Mouse (Mus musculus) intestine, embryonic 14.5 days (tissue): Measurements from ENCODE around the gene Rabggta. TPM values are rescaled to one million over a fixed set of nuclear protein-coding genes. Genes with fewer than 3 reads are reported as not detected.
A peak's percentile ranks its signal among the peaks of the same experiment; 100 is the strongest.

Experiments used
- ATAC-seq: fragments of 200-750 bp; cut with Nextera tagmentation; replicated peaks from 2 replicates; pipeline ENCODE4 v1.8.0; 2017; ENCODE audit warnings: low read depth, moderate number of reproducible peaks, moderate TSS enrichment, moderate library complexity; ENCODE audit not compliant: low FRiP score, low TSS enrichment
- DNase-seq: peaks from one replicate; pipeline ENCODE4 v3.0.0-alpha.2; 2018; ENCODE audit warnings: low spot score
- H3K27ac ChIP-seq: fragments of 300-500 bp; sonication (generic); 2 replicates; pipeline ENCODE4 v1.5.1; 2014; ENCODE audit warnings: low read depth, mild to moderate bottlenecking, control low read depth
- H3K27me3 ChIP-seq: fragments of 300-500 bp; sonication (generic); replicated peaks from 2 replicates; pipeline ENCODE4 v1.6.1; 2014; ENCODE audit warnings: low read length, control low read depth; ENCODE audit not compliant: control insufficient read depth, insufficient read depth
- H3K36me3 ChIP-seq: fragments of 300-500 bp; sonication (generic); 2 replicates; pipeline ENCODE4 v1.6.1; 2014; ENCODE audit warnings: low read length, control low read depth; ENCODE audit not compliant: control insufficient read depth, insufficient read depth
- H3K4me1 ChIP-seq: fragments of 300-500 bp; sonication (generic); replicated peaks from 2 replicates; pipeline ENCODE4 v1.6.1; 2014; ENCODE audit warnings: low read length, control low read depth, mixed read lengths; ENCODE audit not compliant: control insufficient read depth, insufficient read depth
- H3K4me2 ChIP-seq: fragments of 300-500 bp; sonication (generic); 2 replicates; pipeline ENCODE4 v1.6.1; 2014; ENCODE audit warnings: low read length
- H3K4me3 ChIP-seq: fragments of 300-500 bp; sonication (generic); 2 replicates; pipeline ENCODE4 v1.5.1; 2014; ENCODE audit warnings: low read depth, low read length, control low read depth, mixed read lengths
- H3K9ac ChIP-seq: fragments of 300-500 bp; sonication (generic); 2 replicates; pipeline ENCODE4 v1.6.1; 2014; ENCODE audit warnings: mild to moderate bottlenecking, low read length
- H3K9me3 ChIP-seq: fragments of 300-500 bp; sonication (generic); 2 replicates; pipeline ENCODE4 v1.6.1; 2016; ENCODE audit warnings: low read length, control low read depth; ENCODE audit not compliant: control insufficient read depth
- WGBS: fragments of 180-500 bp; shearing (Covaris S2); extraction: QIAGEN DNeasy Blood & Tissue Kit; methylation state at CpG from one replicate; pipeline ENCODE4 v1.1.7; 2014; 5-methylcytosine and 5-hydroxymethylcytosine counted together
- polyA plus RNA-seq: library from polyadenylated mRNA; unstranded; fragments of >200 nt; fragmentation: Nextera tagmentation; extraction: Ambion mirVana; gene quantifications from 2 replicates; pipeline ENCODE4 v1.2.1, GENCODE M21; 2014

Gene Rabggta
- polyA plus RNA-seq, 1 experiment from 2014 or later = 32.7 TPM

DNA sequence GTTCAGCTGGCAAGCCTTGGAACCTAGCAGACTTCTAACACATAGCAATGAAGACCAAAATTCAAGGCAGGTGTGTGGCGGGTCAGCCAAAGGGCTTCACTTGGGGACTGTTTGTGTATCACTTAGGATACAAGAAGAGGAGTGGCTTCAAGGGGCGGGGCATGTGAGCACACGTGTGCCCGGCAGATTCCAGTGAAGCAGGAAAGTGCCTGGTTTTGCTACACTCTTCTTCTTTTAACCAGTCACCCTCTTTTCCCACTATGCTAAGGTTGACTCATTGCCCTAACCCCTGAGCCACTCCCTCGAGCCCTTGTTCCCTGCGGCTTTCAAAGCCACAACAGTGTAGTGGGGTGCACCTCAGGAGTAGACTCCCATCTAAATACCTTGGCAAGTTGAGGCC is 7.2 kb downstream of the Rabggta start:
- H3K9ac ChIP-seq = no peak overlapping the region
- DNase-seq = no peak
- no peak overlapping the region for H3K4me3 ChIP-seq
- peaks cover 9% of the 10 kb centered on the region; the same call in 1 of the 2 replicates for H3K4me1 ChIP-seq
- no peak overlapping the region for H3K27ac ChIP-seq
- 35% methylated on average over 6 of the region's 6 CpGs for WGBS
- peaks cover 8% of the 10 kb centered on the region; the same call in 1 of the 2 replicates for H3K27me3 ChIP-seq
- peaks cover 36% of the 10 kb centered on the region for H3K36me3 ChIP-seq
- H3K4me2 ChIP-seq = no peak overlapping the region
- no peaks in the 10 kb centered on the region for H3K9me3 ChIP-seq
- ATAC-seq = 0 out of 2 replicates have a peak, but pooled peaks have one; percentile 6

DNA sequence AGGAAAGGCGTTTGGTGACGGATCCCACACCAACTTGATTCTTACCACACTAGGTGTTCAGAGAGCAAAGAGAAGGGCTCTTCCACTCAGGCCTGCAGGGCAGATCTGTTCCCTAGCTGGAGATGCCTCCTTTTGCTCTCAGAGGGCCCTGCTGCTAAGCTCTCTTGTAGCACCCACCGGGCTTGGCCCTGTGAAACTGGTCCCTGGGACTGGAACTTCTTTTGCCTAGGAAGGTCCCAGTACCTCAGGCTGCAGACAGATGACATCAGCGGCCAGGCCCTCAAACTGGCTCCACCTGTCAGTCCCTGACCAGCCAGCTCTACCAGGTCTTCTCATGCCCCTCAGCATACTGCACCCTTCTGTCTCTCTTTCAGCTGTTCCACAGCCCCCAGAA is 8.3 kb downstream of the Rabggta start, which contains the start of gene Tgm1:
Tgm1 (minus strand) TSS at position 198 of the 394 bp plus-strand sequence.
- Histone ChIP-seq H3K4me2 (peak within 1 kb of the TSS; percentile 48), H3K4me1 (peaks cover 9% of the 10 kb centered on the region; the same call in 1 of the 2 replicates), H3K36me3 (peaks cover 27% of the 10 kb centered on the region), H3K4me3 (peak within 1 kb of the TSS; percentile 14; the same call in 1 of the 2 replicates), H3K27me3 (peaks cover 8% of the 10 kb centered on the region; the same call in 1 of the 2 replicates), H3K9ac (no peak within 1 kb of the TSS), H3K9me3 (no peaks in the 10 kb centered on the region), H3K27ac (no peak within 1 kb of the TSS)
- DNase-seq = peak; percentile 62
- 23% methylated on average over 4 of the region's 4 CpGs for WGBS
- peak; percentile 21 for ATAC-seq

- Histone ChIP-seq H3K4me1 (peaks cover 9% of the 10 kb centered on the region; the same call in 1 of the 2 replicates), H3K27ac (no peak overlapping the region), H3K36me3 (peaks cover 22% of the 10 kb centered on the region), H3K9me3 (no peaks in the 10 kb centered on the region), H3K4me3 (peak overlapping the region; percentile 14; the same call in 1 of the 2 replicates), H3K4me2 (peak overlapping the region; percentile 48), H3K27me3 (peaks cover 8% of the 10 kb centered on the region; the same call in 1 of the 2 replicates), H3K9ac (no peak overlapping the region)
- ATAC-seq (peak; percentile 51), DNase-seq (no peak)
- WGBS = 16% methylated on average over 25 of the region's 25 CpGs
These were observed 8.9 kb downstream of the Rabggta start for GRCm38 (mm10) chr14:55713007-55713728.

- ATAC-seq = no peak
- no peaks in the 10 kb centered on the region for H3K9me3 ChIP-seq
- no peak for DNase-seq
- 82% methylated on average over 7 of the region's 7 CpGs for WGBS
- no peak overlapping the region for H3K27ac ChIP-seq
- H3K4me1 ChIP-seq = peaks cover 9% of the 10 kb centered on the region; the same call in 1 of the 2 replicates
- H3K27me3 ChIP-seq = peaks cover 8% of the 10 kb centered on the region; the same call in 1 of the 2 replicates
- H3K36me3 ChIP-seq = peaks cover 8% of the 10 kb centered on the region
- H3K9ac ChIP-seq = no peak overlapping the region
- H3K4me3 ChIP-seq = no peak overlapping the region
- no peak overlapping the region for H3K4me2 ChIP-seq
These were observed 10.3 kb downstream of the Rabggta start for GRCm38 (mm10) chr14:55711786-55712185.

DNA sequence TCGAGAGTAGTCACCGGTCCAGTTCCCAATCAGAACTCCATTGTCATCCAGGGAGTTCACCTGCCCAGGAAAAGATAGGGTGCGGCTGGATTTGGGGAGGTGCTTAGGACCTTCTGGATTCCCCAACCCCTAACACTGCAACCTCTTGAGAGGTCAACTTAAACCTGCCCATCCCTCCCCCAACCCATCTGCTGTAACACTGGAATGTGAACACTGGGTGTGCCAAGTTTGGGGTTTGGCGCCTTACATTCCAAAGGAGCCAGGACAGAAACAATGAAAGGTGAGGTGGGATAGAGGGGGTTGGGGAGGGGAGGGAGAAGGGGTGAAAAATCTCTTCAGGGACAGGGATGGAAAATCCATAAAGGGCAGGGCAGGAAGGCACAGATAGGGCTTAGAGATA is 12.6 kb downstream of the Rabggta start:
- H3K9me3 ChIP-seq = no peaks in the 10 kb centered on the region
- no peak overlapping the region for H3K9ac ChIP-seq
- ATAC-seq (no peak), DNase-seq (no peak)
- no peaks in the 10 kb centered on the region for H3K36me3 ChIP-seq
- peaks cover 9% of the 10 kb centered on the region; the same call in 1 of the 2 replicates for H3K4me1 ChIP-seq
- no peak overlapping the region for H3K4me3 ChIP-seq
- H3K27ac ChIP-seq = no peak overlapping the region
- 79% methylated on average over 4 of the region's 4 CpGs for WGBS
- peaks cover 8% of the 10 kb centered on the region; the same call in 1 of the 2 replicates for H3K27me3 ChIP-seq
- no peak overlapping the region for H3K4me2 ChIP-seq

DNA sequence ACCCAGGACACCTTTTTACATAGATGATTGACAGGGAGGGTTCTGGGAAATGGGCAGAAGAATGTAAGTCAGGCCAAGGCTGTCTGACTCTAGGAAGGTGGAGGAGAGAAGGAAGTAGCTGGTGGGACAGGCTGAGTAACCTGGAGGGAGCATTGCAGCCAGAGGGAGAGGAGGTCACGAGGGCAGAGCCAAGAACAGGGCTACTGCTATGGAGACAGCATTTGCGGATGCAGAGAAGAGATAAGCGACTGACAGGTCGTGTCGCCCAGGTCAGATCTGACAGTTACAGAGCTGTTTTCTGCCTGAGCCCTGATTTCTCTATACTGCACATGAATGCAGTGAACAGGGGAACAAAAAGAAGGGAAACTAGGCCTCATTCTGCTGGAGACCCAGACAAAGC is 14.7 kb downstream of the Rabggta start:
- Histone ChIP-seq H3K27me3 (0 out of 2 replicates have a peak, but pooled peaks cover under 1% of the 10 kb centered on the region), H3K36me3 (no peaks in the 10 kb centered on the region), H3K27ac (no peak overlapping the region), H3K4me3 (no peak overlapping the region), H3K9me3 (no peaks in the 10 kb centered on the region), H3K4me2 (no peak overlapping the region), H3K4me1 (no peaks in the 10 kb centered on the region), H3K9ac (no peak overlapping the region)
- ATAC-seq (no peak), DNase-seq (no peak)
- WGBS = 67% methylated on average over 5 of the region's 5 CpGs

DNA sequence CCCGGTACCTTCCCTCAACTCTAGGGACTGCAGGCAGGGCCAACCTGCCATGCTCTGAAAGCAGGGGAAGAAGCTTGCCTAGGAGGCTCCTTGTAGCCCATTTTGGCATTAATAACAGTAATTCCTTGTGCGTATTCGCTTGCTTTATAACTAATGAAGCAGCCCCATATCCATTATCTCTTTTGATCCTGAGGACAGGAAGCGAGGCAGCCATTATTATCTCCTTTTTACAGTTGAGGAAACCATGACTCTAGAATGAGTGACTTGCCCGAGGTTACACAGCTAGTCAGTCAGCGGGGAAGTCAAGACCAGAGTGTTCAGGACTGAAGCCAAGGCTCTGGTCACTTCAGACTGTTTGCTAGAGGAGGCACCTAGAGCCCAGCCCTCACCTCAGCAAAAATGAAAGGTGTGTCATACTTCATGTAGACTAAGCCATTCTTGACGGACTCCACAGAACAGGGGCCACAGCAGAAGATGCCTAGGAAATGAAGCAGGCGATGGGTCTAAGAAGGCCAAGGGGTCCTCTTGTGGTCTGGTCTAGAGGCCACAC is 15.9 kb downstream of the Rabggta start:
- ATAC-seq = no peak
- H3K9me3 ChIP-seq = no peaks in the 10 kb centered on the region
- no peak overlapping the region for H3K27ac ChIP-seq
- no peak overlapping the region for H3K9ac ChIP-seq
- H3K27me3 ChIP-seq = no peaks in the 10 kb centered on the region
- H3K36me3 ChIP-seq = no peaks in the 10 kb centered on the region
- DNase-seq = no peak
- H3K4me1 ChIP-seq = no peaks in the 10 kb centered on the region
- no peak overlapping the region for H3K4me2 ChIP-seq
- 86% methylated on average over 8 of the region's 8 CpGs for WGBS
- no peak overlapping the region for H3K4me3 ChIP-seq

DNA sequence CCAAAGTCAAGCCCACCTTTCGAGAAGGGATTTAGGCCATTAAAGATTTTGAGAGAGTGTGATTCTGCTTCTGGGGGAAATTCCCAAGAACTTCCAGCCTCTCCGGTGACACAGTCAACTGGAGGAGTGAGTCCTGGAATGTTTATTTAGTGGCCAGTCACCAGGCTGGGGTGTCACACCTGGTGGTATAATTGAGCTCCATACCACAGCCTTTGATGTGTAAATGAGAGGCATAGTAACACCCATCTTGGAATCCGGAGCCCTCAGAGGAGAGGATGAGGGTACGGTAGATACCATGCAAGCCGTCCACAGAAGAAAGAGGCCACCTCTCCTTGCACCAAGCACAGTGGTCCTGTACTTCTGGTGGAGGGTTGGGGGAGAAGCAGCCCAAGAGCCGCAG is 19.3 kb downstream of the Rabggta start:
- no peak overlapping the region for H3K9ac ChIP-seq

More for the DNA sequence above, 19.3 kb downstream of the Rabggta start:
- no peaks in the 10 kb centered on the region for H3K27me3 ChIP-seq
- no peak overlapping the region for H3K27ac ChIP-seq
- no peaks in the 10 kb centered on the region for H3K9me3 ChIP-seq
- 45% methylated on average over 6 of the region's 6 CpGs for WGBS
- ATAC-seq = no peak
- no peak for DNase-seq
- no peaks in the 10 kb centered on the region for H3K4me1 ChIP-seq
- H3K4me2 ChIP-seq = no peak overlapping the region
- H3K36me3 ChIP-seq = no peaks in the 10 kb centered on the region
- no peak overlapping the region for H3K4me3 ChIP-seq
